ENCODE assay signal across 24 mouse cellular contexts in genomic region chrX:52444977-52445376, GRCm38 (mm10).
"Had no signal": no experiment of that assay in that cellular context is flagged by ENCODE, and none has a peak within 500 bp of the region (broad histone marks: within the 10 kb centered on the region; RNA-seq: fewer than 3 reads in every experiment).

No protein-coding gene starts in this region.

- H3K9ac ChIP-seq: hindbrain, embryonic 12.5 days; hindbrain, embryonic 14.5 days; intestine, embryonic 15.5 days; liver, embryonic 13.5 days; liver, embryonic 15.5 days had no signal

- H3K27ac ChIP-seq: heart, adult 2 months; hindbrain, embryonic 10.5 days; hindbrain, embryonic 12.5 days; hindbrain, embryonic 14.5 days; intestine, embryonic 15.5 days; layer of hippocampus, adult 2 months; left cerebral cortex, adult 2 months; liver, embryonic 13.5 days; liver, embryonic 15.5 days had no signal

- H3K4me3 ChIP-seq: heart, adult 2 months; hindbrain, embryonic 10.5 days; hindbrain, embryonic 12.5 days; intestine, embryonic 15.5 days; layer of hippocampus, adult 2 months; left cerebral cortex, adult 2 months; liver, embryonic 13.5 days; liver, embryonic 15.5 days had no signal

- DNase-seq: gastrocnemius, postnatal 14 days; heart, adult 11 months; heart, adult 2 months; heart, postnatal 10 days; heart, postnatal 4 days; kidney, adult 18-20 months; kidney, adult 8-10 months; kidney, postnatal 10 days; kidney, postnatal 25 days; kidney, postnatal 4 days; liver; liver, embryonic 13.5 days had no signal

- H3K9me3 ChIP-seq: hindbrain, embryonic 10.5 days; hindbrain, embryonic 12.5 days; intestine, embryonic 15.5 days; liver, embryonic 13.5 days; liver, embryonic 15.5 days had no signal

- H3K27me3 ChIP-seq: hindbrain, embryonic 12.5 days; intestine, embryonic 15.5 days; liver, embryonic 13.5 days; liver, embryonic 15.5 days had no signal

- ATAC-seq: hindbrain, embryonic 16.5 days; inflammation-experienced regulatory T-cells, adult 6 months; intestine, embryonic 15.5 days; intestine, postnatal 0 days had no signal

- H3K36me3 ChIP-seq: hindbrain, embryonic 10.5 days; hindbrain, embryonic 12.5 days; intestine, embryonic 15.5 days; liver, embryonic 13.5 days; liver, embryonic 15.5 days had no signal

- H3K4me1 ChIP-seq: hindbrain, embryonic 12.5 days; intestine, embryonic 15.5 days; liver, embryonic 13.5 days; liver, embryonic 15.5 days had no signal

- H3K4me2 ChIP-seq: heart, embryonic 11.5 days; hindbrain, embryonic 12.5 days; hindbrain, embryonic 14.5 days; intestine, embryonic 15.5 days; liver, embryonic 11.5 days; liver, embryonic 13.5 days; liver, embryonic 15.5 days had no signal
